Mouse (Mus musculus) splenic B cell, adult 2 months (primary cell): ENCODE results near the gene Astl.
"Not testable (repeated sequence)": the region's sequence is repeated elsewhere in the genome, so short reads cannot be mapped to it uniquely, and the experiment has no call there.

ENCODE experiments used
- DNase-seq: peaks from one replicate; pipeline ENCODE4 v3.0.0-alpha.2; 2011; ENCODE audit warnings: low read depth, low spot score
- H3K27me3 ChIP-seq: 2 replicates; pipeline ENCODE4 v1.6.1; 2012; ENCODE audit warnings: mild to moderate bottlenecking, low read length, moderate library complexity, mixed read lengths; ENCODE audit not compliant: control insufficient read depth, poor library complexity, insufficient read depth, severe bottlenecking
- H3K36me3 ChIP-seq: 2 replicates; pipeline ENCODE4 v1.6.1; 2012; ENCODE audit warnings: mild to moderate bottlenecking, low read length, moderate library complexity, mixed read lengths; ENCODE audit not compliant: control insufficient read depth, poor library complexity, insufficient read depth, severe bottlenecking

Astl gene

DNA sequence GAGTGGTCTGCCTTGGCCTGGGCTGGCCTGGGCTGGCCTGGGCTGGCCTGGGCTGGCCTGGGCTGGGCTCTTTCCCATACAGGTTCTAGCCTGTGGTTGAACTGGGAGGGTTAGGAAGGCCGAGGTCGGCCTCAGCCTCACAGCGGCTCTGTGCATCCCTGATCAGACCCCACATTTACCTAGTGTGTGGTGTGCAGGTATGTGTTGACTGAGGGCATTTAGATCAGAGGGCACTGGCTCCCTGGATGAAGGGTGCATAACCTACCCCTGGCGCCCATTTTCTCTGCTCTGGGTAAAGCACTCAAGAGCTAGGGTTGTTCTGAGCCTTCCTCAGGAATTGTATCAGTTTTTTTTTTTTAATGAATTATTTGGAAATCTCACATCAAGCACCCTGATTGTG is at the start of gene Astl:
TSS of gene Astl (plus strand) at position 224 of the 400 bp plus-strand sequence.
- DNase-seq = no peak
- H3K36me3 ChIP-seq = peaks cover 18% of the 10 kb centered on the region
- no peaks in the 10 kb centered on the region for H3K27me3 ChIP-seq

DNA sequence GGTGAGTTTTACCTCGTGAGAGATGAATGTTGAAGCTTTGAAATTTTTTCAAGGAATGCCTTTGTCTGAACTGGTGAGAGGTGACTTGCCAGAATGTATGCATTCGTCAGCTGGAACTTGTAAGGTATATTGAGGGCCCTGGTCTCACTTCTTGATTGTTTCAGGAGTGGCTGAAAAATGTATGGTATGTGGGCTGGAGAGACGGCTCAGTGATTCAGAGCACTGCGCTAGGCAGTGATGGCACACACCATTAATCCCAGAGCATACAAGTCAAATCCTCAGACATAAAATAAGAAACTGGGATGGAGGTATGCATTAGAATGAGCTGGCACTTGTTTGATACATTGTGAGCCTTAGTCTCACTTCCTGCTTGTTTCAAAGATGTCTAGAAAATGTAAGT is 46.2 kb upstream of the Astl start:
- no peak for DNase-seq
- no peaks in the 10 kb centered on the region for H3K27me3 ChIP-seq
- H3K36me3 ChIP-seq = peaks cover 13% of the 10 kb centered on the region

- no peak for DNase-seq
- Histone ChIP-seq H3K27me3 (no peaks in the 10 kb centered on the region), H3K36me3 (peaks cover 6% of the 10 kb centered on the region)
Observed at GRCm38 (mm10) chr2:127297001-127297805, 41.2 kb upstream of the Astl start.

DNA sequence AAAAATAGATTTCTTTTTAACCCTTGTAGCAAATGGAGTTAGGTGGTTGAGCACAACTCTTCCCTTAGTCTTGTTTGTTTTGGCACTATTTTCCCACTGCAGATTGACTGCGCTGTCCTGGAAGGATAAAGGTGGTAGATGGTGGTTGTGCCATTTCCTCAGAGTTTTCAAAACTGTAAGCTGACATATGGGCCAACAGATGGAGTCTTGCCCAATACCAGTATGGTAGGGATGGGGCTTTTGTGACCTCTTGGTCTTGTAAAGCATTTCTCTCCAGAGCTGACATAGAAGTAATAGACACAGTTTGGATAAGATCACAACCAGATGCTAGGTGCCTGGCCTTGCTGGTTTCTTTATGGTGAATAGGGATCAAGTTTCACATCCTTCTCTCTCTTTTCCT is 40.4 kb upstream of the Astl start:
- Histone ChIP-seq H3K36me3 (peaks cover 4% of the 10 kb centered on the region), H3K27me3 (no peaks in the 10 kb centered on the region)

GRCm38 (mm10) chr2:127300701-127301100 is 37.7 kb upstream of the Astl start:
- DNase-seq = no peak
- Histone ChIP-seq H3K36me3 (peaks cover 2% of the 10 kb centered on the region), H3K27me3 (no peaks in the 10 kb centered on the region)

More for the DNA sequence above, 40.4 kb upstream of the Astl start:
- DNase-seq = no peak

GRCm38 (mm10) chr2:127301883-127302282 is 36.6 kb upstream of the Astl start:
- peaks cover 2% of the 10 kb centered on the region for H3K36me3 ChIP-seq
- DNase-seq = no peak

DNA sequence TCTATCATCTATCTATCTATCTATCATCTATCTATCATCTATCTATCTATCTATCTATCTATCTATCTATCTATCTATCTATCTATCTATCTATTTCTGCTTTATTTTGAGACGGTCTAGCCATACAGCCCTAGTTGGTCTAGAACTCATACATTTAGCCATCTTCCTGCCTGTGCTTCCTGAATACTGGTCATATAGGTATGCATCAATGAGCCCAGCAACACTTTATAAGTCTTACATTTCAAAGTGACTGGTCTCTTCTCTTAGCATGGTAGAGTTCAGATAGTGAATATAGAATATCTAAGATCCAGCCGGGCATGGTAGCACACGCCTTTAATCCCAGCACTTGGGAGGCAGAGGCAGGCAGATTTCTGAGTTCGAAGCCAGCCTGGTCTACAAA is 34.2 kb upstream of the Astl start:
- DNase-seq, H3K36me3 ChIP-seq, H3K27me3 ChIP-seq: not testable (repeated sequence)

More at GRCm38 (mm10) chr2:127301883-127302282, 36.6 kb upstream of the Astl start:
- no peaks in the 10 kb centered on the region for H3K27me3 ChIP-seq

- Histone ChIP-seq H3K27me3 (no peaks in the 10 kb centered on the region), H3K36me3 (no peaks in the 10 kb centered on the region)
- no peak for DNase-seq
Observed at GRCm38 (mm10) chr2:127304609-127305210, 33.7 kb upstream of the Astl start.

DNA sequence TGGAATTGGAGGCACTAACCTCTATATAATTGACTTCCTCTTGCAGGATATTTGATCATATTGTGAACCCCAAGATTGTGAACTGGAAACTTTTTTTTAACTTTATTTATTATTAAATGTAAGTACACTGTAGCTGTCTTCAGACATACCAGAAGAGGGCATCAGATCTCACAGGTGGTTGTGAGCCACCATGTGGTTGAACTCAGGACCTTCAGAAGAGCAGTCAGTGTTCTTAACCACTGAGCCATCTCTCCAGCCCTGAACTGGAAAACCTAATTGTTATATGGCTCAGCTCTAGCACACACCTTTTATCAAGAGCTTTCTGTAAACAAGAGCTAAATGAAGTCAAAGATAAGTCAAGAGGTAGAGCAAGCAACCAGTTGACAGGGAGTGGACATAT is 32.3 kb upstream of the Astl start:
- no peaks in the 10 kb centered on the region for H3K27me3 ChIP-seq
- peak; percentile 83 for DNase-seq
- H3K36me3 ChIP-seq = no peaks in the 10 kb centered on the region

DNA sequence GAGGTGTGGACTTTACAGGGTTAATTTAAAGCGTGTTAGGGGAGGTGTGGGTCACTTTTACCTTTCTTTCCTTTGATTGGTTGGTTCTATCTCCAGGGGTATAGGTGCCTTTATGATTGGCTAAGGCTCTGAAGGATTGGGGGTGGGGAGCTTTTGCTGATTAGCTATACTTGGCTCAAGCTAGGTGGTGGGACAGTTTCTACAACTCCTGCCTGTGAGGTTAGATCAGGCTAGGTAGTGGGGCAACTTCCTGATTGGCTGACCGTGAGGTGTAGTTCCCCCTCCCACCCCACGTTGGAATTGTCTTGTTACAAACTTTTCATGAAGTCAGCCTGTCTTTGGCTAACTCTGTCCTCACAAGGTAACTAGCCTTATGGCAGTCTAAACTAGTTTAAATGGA is 31.3 kb upstream of the Astl start:
- H3K27me3 ChIP-seq = no peaks in the 10 kb centered on the region
- H3K36me3 ChIP-seq = no peaks in the 10 kb centered on the region
- no peak for DNase-seq

DNA sequence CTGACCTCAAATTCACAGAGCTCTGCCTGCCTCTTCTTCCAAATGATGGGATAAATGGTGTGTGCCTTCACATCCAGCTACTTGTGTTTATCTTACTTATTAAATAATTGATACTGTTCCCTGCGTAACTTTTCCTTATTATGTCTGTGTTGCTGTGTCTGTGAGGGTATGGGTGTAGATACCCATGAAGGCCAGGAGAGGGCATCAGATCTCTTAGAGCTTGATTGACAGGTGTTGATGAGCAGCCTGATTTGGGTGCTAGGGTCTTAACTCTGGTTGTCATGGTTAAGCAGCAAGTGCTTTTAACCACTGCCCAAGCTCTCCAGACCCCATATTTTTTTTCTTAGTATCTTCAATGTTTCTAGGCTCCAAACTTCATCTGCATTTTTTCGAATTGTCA is 29.8 kb upstream of the Astl start:
- no peaks in the 10 kb centered on the region for H3K36me3 ChIP-seq
- peak; percentile 78 for DNase-seq
- H3K27me3 ChIP-seq = no peaks in the 10 kb centered on the region

DNA sequence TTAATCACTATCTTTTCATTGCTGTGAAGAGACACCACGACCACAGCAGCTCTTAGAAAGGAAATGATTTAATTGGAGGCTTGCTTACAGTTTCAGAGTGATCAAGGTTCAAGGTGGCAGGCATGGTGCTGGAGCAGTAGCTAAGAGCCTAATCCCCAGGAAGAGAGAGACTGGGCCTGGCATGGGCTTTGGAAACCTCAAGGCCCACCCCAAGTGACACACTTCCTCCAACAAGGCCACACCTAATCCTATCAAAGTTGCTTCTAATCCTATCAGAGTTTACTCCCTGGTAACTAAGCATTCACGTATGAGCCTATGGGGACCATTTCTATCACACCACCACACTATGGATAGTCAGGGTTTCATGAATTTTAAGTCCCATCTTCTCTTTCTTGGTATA is 28.2 kb upstream of the Astl start:
- Histone ChIP-seq H3K36me3 (no peaks in the 10 kb centered on the region), H3K27me3 (no peaks in the 10 kb centered on the region)
- DNase-seq = peak; percentile 39

GRCm38 (mm10) chr2:127310685-127311084 is 27.8 kb upstream of the Astl start:
- H3K27me3 ChIP-seq = no peaks in the 10 kb centered on the region
- DNase-seq = peak; percentile 75

DNA sequence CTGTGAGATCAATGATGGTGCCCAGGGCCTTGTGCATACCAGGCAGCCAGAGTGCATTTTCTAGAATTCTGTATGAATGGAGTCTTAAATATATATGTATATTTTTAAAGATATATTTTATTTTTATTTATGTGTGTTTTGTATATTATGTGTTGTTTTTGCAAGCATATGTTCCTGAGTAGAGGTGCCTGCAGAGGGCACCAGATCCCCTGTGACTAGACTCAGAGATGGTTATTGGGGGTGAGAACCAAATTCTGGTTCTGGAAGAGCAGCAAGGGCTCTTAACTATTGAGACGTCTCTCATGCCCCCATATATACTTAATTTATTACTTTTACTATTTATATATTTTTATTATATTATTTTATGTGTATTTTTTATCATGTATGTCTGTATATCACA is 27.2 kb upstream of the Astl start:
- Histone ChIP-seq H3K36me3 (no peaks in the 10 kb centered on the region), H3K27me3 (no peaks in the 10 kb centered on the region)
- DNase-seq = peak; percentile 45

More at GRCm38 (mm10) chr2:127310685-127311084, 27.8 kb upstream of the Astl start:
- no peaks in the 10 kb centered on the region for H3K36me3 ChIP-seq

DNA sequence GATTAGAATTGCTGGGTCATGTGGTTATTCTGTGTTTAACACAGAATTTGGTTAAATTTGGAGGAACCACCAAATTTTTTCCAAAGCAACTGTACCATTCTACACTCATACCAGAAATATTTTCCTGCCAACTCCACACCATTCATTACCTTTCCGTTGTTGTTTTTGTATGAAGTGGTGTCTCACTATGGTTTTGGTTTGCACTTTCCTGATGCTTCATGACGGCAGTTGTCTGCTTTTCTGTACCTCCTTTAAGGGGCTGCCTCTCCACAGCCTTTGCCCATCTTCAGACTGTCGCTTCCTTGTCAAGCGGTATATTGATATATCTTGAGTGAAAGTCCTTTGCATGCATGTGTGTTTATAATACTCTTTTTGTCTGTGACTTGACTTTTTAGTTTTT is 25.6 kb upstream of the Astl start:
- no peaks in the 10 kb centered on the region for H3K36me3 ChIP-seq
- DNase-seq = no peak
- no peaks in the 10 kb centered on the region for H3K27me3 ChIP-seq
